Comparison of ENCODE assay signal across 9 mouse cellular contexts in genomic region chr2:122243671-122244131, GRCm38 (mm10). TPM values are rescaled to one million over a fixed set of nuclear protein-coding genes. Genes with fewer than 3 reads are reported as not detected.
A peak's percentile ranks its signal among the peaks of the same experiment; 100 is the strongest.
DNase-seq lines count a peak whose midpoint lies in the region; ATAC-seq lines count a peak whose summit lies in the region.
"Had no signal": no experiment of that assay in that cellular context is flagged by ENCODE, and none has a peak within 500 bp of the region (broad histone marks: within the 10 kb centered on the region; RNA-seq: fewer than 3 reads in every experiment).

No protein-coding gene starts in this region.

- 3% methylated on average over 3 of the region's 3 CpGs for WGBS in hindbrain, embryonic 13.5 days

- H3K36me3 ChIP-seq in hindbrain, embryonic 13.5 days: no peaks in the 10 kb centered on the region; the same call in 1 of the 2 replicates

- H3K9ac ChIP-seq in hindbrain, embryonic 13.5 days: no peak overlapping the region

- H3K9me3 ChIP-seq in hindbrain, embryonic 13.5 days: no peaks in the 10 kb centered on the region

- no peaks in the 10 kb centered on the region for H3K27me3 ChIP-seq in hindbrain, embryonic 13.5 days

- peak; percentile 54; the same call in 1 of the 2 replicates for ATAC-seq in hindbrain, embryonic 13.5 days (ENCODE audit: low FRiP score)

- no peaks in the 10 kb centered on the region for H3K4me1 ChIP-seq in hindbrain, embryonic 13.5 days (replicated peaks)

- H3K27ac ChIP-seq in hindbrain, embryonic 13.5 days: no peak overlapping the region
- H3K27ac ChIP-seq: macrophage had no signal

- no peak overlapping the region for H3K4me2 ChIP-seq in hindbrain, embryonic 13.5 days

- H3K4me3 ChIP-seq in hindbrain, embryonic 13.5 days: no peak overlapping the region

- DNase-seq in MN1 (ENCODE audit: low spot score): peak; percentile 75
- DNase-seq in cerebellum, adult 9-10 months: peak; percentile 88
- peak; percentile 48 to 64 for DNase-seq in frontal cortex, postnatal 25 days (ENCODE audit: low spot score in 2 of 2)
- peak; percentile 72 to 81 for DNase-seq in layer of hippocampus, postnatal 14 days (ENCODE audit: low spot score in 2 of 2)
- peak; percentile 76 for DNase-seq in lung, postnatal 14 days
- DNase-seq in retina, adult 2 months (ENCODE audit: low read depth, low spot score): peak; percentile 38
- DNase-seq in thymus, postnatal 36 days: peak; percentile 60 to 69

RNA-seq across cellular contexts. Expression of gene Sord, which starts 9.2 kb away (rescaled TPM):
- polyA plus RNA-seq in hindbrain, embryonic 13.5 days (2015; fragmentation: Nextera tagmentation; extraction: Ambion mirVana): 18.7 and 19.4 TPM in 2 replicates
- 10 to 100 TPM; 12.2 to 13.4 TPM for total RNA-seq in layer of hippocampus, postnatal 14 days (2021)

RNA-seq across cellular contexts. Expression of gene Duox2, which starts 54.5 kb away (rescaled TPM):
- not detected in 2 replicates for polyA plus RNA-seq in hindbrain, embryonic 13.5 days (2015; fragmentation: Nextera tagmentation; extraction: Ambion mirVana)
- total RNA-seq in layer of hippocampus, postnatal 14 days (2021): under 1 TPM in 1 of 2 experiments, not detected in 1; 0.09 TPM
- polyA plus RNA-seq: macrophage had no signal

RNA-seq across cellular contexts. Expression of gene Duoxa2, which starts 55.0 kb away (rescaled TPM):
- polyA plus RNA-seq in hindbrain, embryonic 13.5 days (2015; fragmentation: Nextera tagmentation; extraction: Ambion mirVana): not detected in 2 replicates
- not detected for total RNA-seq in layer of hippocampus, postnatal 14 days (2021)
- polyA plus RNA-seq: macrophage had no signal

RNA-seq across cellular contexts. Expression of gene Terb2, which starts 57.6 kb away (rescaled TPM):
- polyA plus RNA-seq in hindbrain, embryonic 13.5 days (2015; fragmentation: Nextera tagmentation; extraction: Ambion mirVana): not detected in 2 replicates
- total RNA-seq in layer of hippocampus, postnatal 14 days (2021): not detected
- polyA plus RNA-seq: macrophage had no signal

RNA-seq across cellular contexts. Expression of gene Patl2, which starts 57.7 kb away (rescaled TPM):
- not detected in 2 replicates for polyA plus RNA-seq in hindbrain, embryonic 13.5 days (2015; fragmentation: Nextera tagmentation; extraction: Ambion mirVana)
- total RNA-seq in layer of hippocampus, postnatal 14 days (2021): under 1 TPM in 1 of 2 experiments, not detected in 1; 0.26 TPM

Comparison
In these comparisons a context has a peak if more than half of its experiments do, and no peak if none do; other contexts are left out.
1. DNase-seq: peak in every context shown above with its lines; median percentile 88 in cerebellum, adult 9-10 months; 76 in layer of hippocampus, postnatal 14 days; 76 in lung, postnatal 14 days; 75 in MN1; 64 in thymus, postnatal 36 days; 56 in frontal cortex, postnatal 25 days; 38 in retina, adult 2 months.